Mouse (Mus musculus) liver, embryonic 14.5 days (tissue): ENCODE measurements around the gene Olfr279.

Experiments used
- CTCF ChIP-seq: IDR thresholded peaks from 2 replicates; pipeline ENCODE4 v1.5.1; 2016; ENCODE audit warnings: antibody characterized with exemption, low read depth, control low read depth
- EP300 ChIP-seq: IDR thresholded peaks from 2 replicates; pipeline ENCODE4 v1.6.1; 2016; ENCODE audit warnings: antibody characterized with exemption, low read depth

DNA sequence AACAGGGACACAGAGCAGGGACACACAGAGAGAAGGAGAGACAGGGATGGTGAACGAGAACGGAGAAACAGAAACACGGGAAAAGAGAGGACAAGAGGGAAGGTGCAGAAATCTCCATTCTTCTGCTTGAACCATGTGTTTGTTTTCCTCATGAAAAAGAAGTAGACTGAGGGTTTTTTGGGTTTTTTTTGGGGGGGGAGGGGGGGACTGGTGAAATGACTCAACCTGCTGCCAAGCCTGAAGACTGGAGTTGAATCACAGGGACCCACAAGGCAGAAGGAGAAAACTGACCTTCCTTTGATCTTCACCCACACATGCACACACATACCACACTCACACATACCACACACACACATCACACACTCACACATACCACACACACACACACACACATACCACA, 11.1 kb downstream of the Olfr279 start:
- TF ChIP-seq CTCF (no peak), EP300 (no peak)
